Mouse (Mus musculus): ENCODE data around the gene Crebbp. TPM values are rescaled to one million over a fixed set of nuclear protein-coding genes. Genes with fewer than 3 reads are reported as not detected.

Gene Crebbp
- 14.3 and 20.5 TPM in 2 replicates for polyA plus RNA-seq (2012; rRNA removed; ENCODE audit: low replicate concordance)

DNA sequence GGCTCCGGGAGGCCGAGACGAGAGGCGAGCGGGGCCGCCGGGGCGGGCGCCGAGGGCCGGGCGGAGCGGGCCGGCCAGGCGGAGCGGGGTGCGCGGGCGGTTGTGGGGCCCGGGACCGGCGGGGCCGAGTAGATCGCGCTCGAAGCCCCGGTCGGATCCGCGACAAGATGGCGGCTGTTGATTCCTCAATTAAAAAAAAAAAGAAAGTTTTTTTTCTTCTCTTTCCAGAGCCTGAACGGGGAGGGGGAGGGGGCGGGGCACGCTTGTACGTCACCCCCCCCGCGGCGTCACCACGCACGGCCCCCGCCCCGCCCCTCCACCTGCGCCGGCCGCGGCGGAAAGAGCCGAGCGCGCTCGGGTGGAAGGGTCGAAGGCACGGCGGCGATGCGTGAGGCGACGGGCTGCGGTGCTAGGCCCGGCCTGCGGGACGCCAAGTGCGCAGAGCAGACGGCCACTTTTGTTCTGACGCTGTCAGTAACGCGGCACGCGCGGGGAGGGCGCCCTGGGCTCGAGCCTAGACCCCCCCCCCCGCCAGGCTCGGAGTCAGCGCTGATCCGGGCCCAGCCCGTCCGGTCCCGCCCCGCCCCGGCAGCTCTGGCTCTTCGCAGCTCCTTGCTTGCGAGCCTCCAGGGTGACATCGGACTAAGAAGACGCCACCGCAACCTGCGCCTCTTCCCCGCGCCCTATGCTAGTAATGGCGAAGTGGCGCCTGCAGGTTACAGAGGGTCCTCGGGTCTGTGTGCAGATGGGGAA, at the start of gene Crebbp:
Gene Crebbp (minus strand): TSS at position 199 of the 753 bp plus-strand sequence.

DNA sequence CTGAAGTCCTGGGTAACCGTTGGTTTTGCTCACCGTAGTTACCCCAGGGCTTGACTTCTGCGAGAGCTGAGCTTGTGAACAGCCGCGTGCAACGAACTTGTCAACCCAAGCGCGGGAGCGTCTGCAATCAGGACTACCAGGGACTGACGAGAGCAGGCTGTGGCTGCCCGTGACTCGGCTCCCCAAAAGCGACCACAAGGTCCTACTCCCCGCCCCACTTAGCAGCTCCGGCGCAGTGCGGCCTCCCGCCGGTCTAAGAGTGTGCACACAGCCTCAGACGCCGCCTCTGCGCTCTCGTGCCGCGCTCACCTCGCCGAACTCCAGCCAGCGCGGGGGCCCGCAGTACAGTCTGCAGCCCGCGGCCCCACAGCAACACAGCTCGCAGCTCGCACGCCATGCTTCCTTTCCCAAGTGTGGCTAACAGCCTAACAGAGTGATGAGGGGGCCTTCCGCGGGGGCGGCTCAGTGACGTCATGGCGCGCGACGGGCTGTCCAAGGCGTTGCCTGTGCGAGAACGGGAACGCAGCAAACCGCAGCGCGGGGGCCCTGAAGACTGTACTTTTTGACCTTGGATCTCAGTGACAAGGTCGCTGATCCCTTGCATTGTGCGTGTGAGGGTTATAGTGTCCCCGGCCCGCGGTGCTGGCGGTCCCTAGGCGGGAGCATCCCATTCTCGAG, 136.3 kb downstream of the Crebbp start, which contains the start of gene Trap1:
Gene Trap1 (minus strand): TSS at position 444 of the 678 bp plus-strand sequence.

DNA sequence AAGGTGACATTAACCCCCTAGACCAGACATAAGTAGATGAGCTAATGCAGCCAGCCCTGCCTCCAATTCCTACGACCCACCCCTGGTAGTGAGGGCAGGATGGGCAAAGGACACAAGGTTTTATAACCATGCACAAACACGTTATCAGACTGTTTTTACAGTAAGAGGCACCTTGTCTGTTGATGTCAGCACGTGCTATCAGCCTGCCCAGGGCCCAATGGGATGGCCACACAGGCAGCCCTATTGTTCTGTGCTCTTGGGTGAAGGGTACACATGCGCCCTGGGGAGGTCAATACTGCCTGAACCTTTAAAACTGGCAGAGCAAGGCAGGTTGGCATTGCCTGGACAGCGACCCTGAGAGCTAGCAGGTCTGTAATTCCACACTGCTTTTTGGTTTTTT, 177.0 kb downstream of the Crebbp start, which contains the start of gene Dnase1:
Gene Dnase1 (plus strand): TSS at position 136 of the 400 bp plus-strand sequence.

Other genes with a start within 250 kb of the Crebbp start
- gene Nlrc3, start 237.4 kb downstream of the Crebbp start, polyA plus RNA-seq (2012; rRNA removed; ENCODE audit: low replicate concordance) = 3.6 and 3.9 TPM in 2 replicates
- 20.3 and 32.0 TPM in 2 replicates for gene Slx4, start 210.2 kb downstream of the Crebbp start, polyA plus RNA-seq (2012; rRNA removed; ENCODE audit: low replicate concordance)
- 28.5 and 730 TPM in 2 replicates for gene Dnase1, start 177.1 kb downstream of the Crebbp start, polyA plus RNA-seq (2012; rRNA removed; ENCODE audit: low replicate concordance)
- 38.8 and 80.8 TPM in 2 replicates for gene Trap1, start 136.2 kb downstream of the Crebbp start, polyA plus RNA-seq (2012; rRNA removed; ENCODE audit: low replicate concordance)
- gene Adcy9, start 206.5 kb upstream of the Crebbp start, polyA plus RNA-seq (2012; rRNA removed; ENCODE audit: low replicate concordance) = 5.6 and 7.1 TPM in 2 replicates